Mouse (Mus musculus): ENCODE results near the gene Hacd1. TPM values are rescaled to one million over a fixed set of nuclear protein-coding genes. Genes with fewer than 3 reads are reported as not detected.

Gene Hacd1
- total RNA-seq (2023): not detected

GRCm38 (mm10) chr2:14055566-14056331 is at the start of gene Hacd1:
Hacd1 (minus strand) TSS chr2:14056135.

DNA sequence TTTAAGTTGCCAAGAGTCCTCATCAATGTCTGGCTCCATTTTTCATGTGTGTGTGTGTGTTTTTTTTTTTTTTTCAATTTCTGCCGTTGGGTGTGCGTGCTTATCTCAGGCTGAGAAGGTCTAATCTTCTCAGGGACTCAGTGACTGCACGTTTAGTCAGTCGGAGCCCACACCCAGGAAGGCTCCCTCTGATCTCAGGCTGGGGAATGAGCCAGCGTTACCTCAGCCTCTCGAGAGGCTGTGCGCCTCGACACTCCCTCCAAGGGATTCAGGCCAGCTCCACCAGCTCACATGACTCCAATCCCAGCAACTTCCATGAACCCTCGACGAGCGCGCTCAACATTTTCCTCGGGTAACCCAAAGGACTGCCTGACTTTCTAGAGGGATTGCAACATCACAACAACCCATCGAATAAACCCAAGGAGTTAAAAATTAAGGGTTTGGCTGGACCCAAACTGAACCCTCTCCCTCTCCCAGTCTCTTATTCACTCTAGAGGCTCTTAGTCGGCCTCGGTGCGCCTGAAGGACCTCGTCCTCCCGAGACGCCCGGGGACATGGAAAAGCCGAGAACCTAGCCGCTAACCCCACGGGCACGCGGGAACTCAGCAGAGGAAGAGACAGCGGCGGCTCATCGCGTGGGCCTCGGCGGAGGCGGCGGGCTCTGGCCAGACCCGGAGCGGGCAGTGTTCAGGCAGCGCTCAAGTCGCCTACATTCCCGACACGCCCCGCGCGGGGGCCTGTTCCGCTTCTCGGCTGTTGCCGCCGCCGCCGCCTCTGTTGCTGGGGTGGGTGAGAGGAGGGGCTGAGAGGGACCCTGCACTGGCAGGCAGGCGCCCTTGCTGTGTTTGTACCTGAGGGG is 17.7 kb upstream of the Hacd1 start, which contains the start of gene Stam:
Gene Stam, plus strand, starts transcription at position 737 of the 859 bp plus-strand sequence.

Other genes with a start within 250 kb of the Hacd1 start
- gene Stam, start 18.0 kb upstream of the Hacd1 start, total RNA-seq (2023): 36.8 TPM
- gene Tmem236, start 118.4 kb upstream of the Hacd1 start, total RNA-seq (2023): 0.15 TPM
- gene Mrc1, start 173.3 kb upstream of the Hacd1 start, total RNA-seq (2023): 4.5 TPM

Measured in CD4-positive naive resting alpha-beta T cell, adult 76 days (primary cell).